Mouse (Mus musculus): ENCODE measurements around the gene Ccdc65.

DNA sequence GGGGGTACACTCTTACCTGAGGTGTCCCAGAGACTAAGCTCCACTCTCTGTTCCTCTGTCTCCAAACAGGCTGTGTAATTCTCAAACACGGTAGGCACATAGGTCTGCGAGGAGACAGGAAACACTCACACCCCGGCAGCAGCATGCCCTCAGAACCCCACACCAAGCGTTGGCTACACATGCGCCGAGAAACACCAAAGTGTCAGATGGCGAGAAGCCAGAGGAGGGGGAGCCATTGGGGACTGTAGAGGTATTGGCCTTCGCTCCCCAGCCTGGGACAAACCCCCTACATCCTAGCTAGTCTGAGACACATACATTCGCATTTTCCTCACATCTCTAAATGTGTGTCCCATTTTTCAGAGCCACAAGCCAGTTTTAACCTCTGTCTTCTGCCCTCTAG, 31.5 kb upstream of the Ccdc65 start:
- TF ChIP-seq CTCF (IDR thresholded peaks at IDR 0.05; ENCODE audit: control insufficient read depth, insufficient read depth, insufficient replicate concordance, low read depth, low read length) (no peak), POLR2A (IDR thresholded peaks at IDR 0.05; ENCODE audit: control insufficient read depth, low read depth, low read length) (no peak)

All from testis, adult 2 months (tissue).